Mouse (Mus musculus): Measurements from ENCODE around the gene Acvr1b. TPM values are rescaled to one million over a fixed set of nuclear protein-coding genes. Genes with fewer than 3 reads are reported as not detected.

The Acvr1b gene
- polyA plus RNA-seq, 1 experiment from 2014 or later: 5.4 TPM

DNA sequence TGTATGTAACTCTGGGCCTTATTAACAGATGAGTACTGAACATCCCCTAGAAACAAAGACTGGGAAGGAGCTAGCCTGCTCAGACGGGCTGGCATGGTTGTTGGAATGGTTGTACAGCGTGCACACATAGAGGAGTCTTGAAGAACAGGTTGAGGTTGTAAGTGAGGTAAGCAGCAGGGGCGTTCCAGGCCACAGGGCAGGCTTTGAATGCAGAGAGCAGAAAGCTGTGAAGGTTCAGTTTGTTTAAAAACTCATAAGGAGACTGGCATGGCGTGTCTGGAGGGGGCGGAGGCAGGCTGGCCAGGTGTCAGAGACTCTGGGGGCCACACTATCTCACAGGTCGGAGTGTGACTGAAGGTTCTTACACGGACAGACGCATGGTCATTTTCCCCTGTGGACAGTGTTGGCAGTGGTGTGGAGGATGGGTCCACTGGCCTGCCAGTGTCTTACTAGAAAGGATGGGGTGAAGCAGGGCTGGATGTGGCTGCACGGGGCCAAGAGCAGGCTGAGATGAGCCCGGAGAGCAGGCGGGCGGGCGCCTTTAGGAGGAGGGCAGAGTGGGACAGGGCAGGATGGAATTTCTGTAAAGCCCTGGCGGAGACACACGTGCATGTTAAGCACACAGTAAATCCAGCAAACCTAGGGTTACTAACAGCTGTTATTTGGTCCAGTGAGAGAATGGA lies 23.8 kb downstream of the Acvr1b start:
- Histone ChIP-seq H3K27ac (replicated peaks) (no peak overlapping the region), H3K4me3 (no peak overlapping the region), H3K9me3 (replicated peaks) (no peaks in the 10 kb centered on the region; the same call in 1 of the 2 replicates), H3K36me3 (peaks cover 89% of the 10 kb centered on the region), H3K4me1 (peaks cover 5% of the 10 kb centered on the region), H3K27me3 (ENCODE audit: low read depth, poor library complexity, severe bottlenecking) (no peaks in the 10 kb centered on the region)
- DNase-seq (ENCODE audit: low spot score): no peak
- WGBS: 90% methylated on average over 15 of the region's 15 CpGs

DNA sequence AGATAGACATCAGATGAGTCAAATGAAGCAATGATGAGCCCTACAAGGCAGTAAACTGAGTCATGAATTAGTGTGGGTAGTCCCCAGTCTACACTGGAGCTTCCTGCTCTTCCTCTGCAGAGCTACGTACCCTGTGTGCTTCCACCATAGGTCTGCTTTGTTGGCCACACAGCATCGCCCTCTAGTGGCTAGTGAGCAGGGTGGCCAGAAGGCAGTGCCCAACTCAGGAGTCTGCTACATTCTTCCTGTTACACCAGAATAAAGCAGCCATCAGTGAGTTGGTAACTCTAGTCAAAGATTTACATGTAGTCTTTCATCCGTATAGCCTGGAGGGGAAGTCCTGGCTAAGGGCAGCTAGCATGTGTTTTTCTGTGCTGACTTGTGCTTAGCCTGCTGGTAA lies 24.4 kb downstream of the Acvr1b start:
- Histone ChIP-seq H3K9me3 (replicated peaks) (no peaks in the 10 kb centered on the region; the same call in 1 of the 2 replicates), H3K4me3 (no peak overlapping the region), H3K27ac (replicated peaks) (no peak overlapping the region), H3K4me1 (no peaks in the 10 kb centered on the region; the same call in 1 of the 2 replicates), H3K36me3 (peaks cover 95% of the 10 kb centered on the region), H3K27me3 (ENCODE audit: low read depth, poor library complexity, severe bottlenecking) (no peaks in the 10 kb centered on the region)
- DNase-seq (ENCODE audit: low spot score): peak; percentile 65
- WGBS: 25% methylated on average over 3 of the region's 3 CpGs

GRCm38 (mm10) chr15:101198850-101199249 lies 25.0 kb downstream of the Acvr1b start:
- no peak overlapping the region for H3K27ac ChIP-seq (replicated peaks)
- H3K36me3 ChIP-seq: peaks cover 96% of the 10 kb centered on the region
- DNase-seq (ENCODE audit: low spot score): no peak
- H3K4me3 ChIP-seq: no peak overlapping the region
- H3K4me1 ChIP-seq: no peaks in the 10 kb centered on the region; the same call in 1 of the 2 replicates
- H3K27me3 ChIP-seq (ENCODE audit: low read depth, poor library complexity, severe bottlenecking): no peaks in the 10 kb centered on the region
- 88% methylated on average over 14 of the region's 14 CpGs for WGBS
- no peaks in the 10 kb centered on the region; the same call in 1 of the 2 replicates for H3K9me3 ChIP-seq (replicated peaks)

GRCm38 (mm10) chr15:101200777-101201295 lies 27.0 kb downstream of the Acvr1b start:
- H3K4me1 ChIP-seq: no peaks in the 10 kb centered on the region; the same call in 1 of the 2 replicates
- H3K4me3 ChIP-seq: no peak overlapping the region
- no peaks in the 10 kb centered on the region for H3K27me3 ChIP-seq (ENCODE audit: low read depth, poor library complexity, severe bottlenecking)
- H3K36me3 ChIP-seq: peaks cover 93% of the 10 kb centered on the region
- no peak overlapping the region for H3K27ac ChIP-seq (replicated peaks)
- no peaks in the 10 kb centered on the region; the same call in 1 of the 2 replicates for H3K9me3 ChIP-seq (replicated peaks)
- 95% methylated on average over 9 of the region's 9 CpGs for WGBS
- DNase-seq (ENCODE audit: low spot score): no peak

GRCm38 (mm10) chr15:101201414-101201813 lies 27.5 kb downstream of the Acvr1b start:
- Histone ChIP-seq H3K9me3 (replicated peaks) (no peaks in the 10 kb centered on the region; the same call in 1 of the 2 replicates), H3K4me1 (no peaks in the 10 kb centered on the region; the same call in 1 of the 2 replicates), H3K27ac (replicated peaks) (no peak overlapping the region), H3K4me3 (no peak overlapping the region), H3K27me3 (ENCODE audit: low read depth, poor library complexity, severe bottlenecking) (no peaks in the 10 kb centered on the region), H3K36me3 (peaks cover 93% of the 10 kb centered on the region)
- no peak for DNase-seq (ENCODE audit: low spot score)
- 96% methylated on average over 3 of the region's 3 CpGs for WGBS

DNA sequence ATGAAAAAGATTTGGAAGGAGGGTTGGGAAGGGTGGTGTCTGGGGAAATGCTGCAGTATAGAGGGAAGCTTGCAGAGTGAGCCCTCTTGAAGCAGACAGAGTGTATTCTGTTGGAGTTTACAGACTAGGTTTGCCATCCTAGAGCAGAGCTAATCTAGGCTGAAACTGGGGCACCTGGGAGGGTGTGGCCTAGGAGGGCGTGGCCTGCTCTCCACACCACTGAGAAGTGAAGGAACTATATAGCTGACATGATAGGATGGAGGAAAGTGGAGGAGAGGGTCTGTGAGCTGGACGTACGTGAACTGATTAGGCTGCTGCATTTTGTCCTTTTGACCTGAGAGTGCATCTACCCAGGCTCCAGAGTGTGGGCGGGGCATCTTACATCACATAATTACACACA lies 29.8 kb downstream of the Acvr1b start:
- Histone ChIP-seq H3K4me1 (no peaks in the 10 kb centered on the region), H3K9me3 (replicated peaks) (no peaks in the 10 kb centered on the region; the same call in 1 of the 2 replicates), H3K27me3 (ENCODE audit: low read depth, poor library complexity, severe bottlenecking) (no peaks in the 10 kb centered on the region), H3K27ac (replicated peaks) (no peak overlapping the region), H3K4me3 (no peak overlapping the region), H3K36me3 (peaks cover 96% of the 10 kb centered on the region)
- DNase-seq (ENCODE audit: low spot score): no peak
- WGBS: 87% methylated on average over 4 of the region's 4 CpGs

DNA sequence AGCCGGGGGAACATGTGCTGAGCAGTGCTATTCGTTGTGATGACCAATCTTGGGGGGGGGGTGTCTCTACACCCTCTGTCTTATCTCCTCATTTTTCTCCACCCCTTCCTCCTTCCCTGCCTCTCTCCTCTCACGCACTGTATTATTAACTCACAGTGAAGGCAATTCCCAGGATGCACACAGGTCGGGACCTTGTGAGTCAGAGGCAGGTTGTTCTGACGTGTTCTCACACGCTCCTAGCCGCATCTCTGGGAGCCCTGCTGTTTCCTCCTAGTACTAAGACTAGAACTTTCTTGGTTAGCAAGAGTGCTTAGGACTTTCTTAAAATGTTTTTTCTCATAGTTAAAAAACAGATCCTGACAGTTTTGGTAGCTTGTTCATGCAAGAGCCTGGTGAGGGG lies 30.9 kb downstream of the Acvr1b start:
- Histone ChIP-seq H3K27ac (replicated peaks) (no peak overlapping the region), H3K4me1 (no peaks in the 10 kb centered on the region), H3K27me3 (ENCODE audit: low read depth, poor library complexity, severe bottlenecking) (no peaks in the 10 kb centered on the region), H3K9me3 (replicated peaks) (no peaks in the 10 kb centered on the region; the same call in 1 of the 2 replicates), H3K4me3 (no peak overlapping the region), H3K36me3 (peaks cover 96% of the 10 kb centered on the region)
- no peak for DNase-seq (ENCODE audit: low spot score)
- 89% methylated on average over 7 of the region's 7 CpGs for WGBS

DNA sequence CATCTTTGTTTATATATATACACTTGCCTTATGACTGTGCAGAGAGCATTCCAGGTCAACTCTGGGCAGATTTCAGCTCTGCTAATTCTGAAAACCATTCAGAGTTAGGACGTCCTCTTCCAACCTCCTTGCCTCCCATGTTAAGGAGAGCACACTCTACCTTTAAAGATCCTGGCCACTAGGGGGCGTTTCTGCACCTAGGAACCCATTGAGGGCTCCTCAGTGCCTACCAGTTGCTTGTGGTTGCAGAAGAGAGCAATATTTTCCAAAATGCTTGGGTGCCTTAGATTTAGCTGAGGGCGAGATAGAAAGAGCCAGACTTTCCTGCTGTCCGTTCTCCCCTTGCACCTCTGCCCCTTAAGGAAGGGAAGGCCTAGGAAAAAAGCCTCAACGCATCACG lies 36.4 kb downstream of the Acvr1b start:
- no peaks in the 10 kb centered on the region for H3K27me3 ChIP-seq (ENCODE audit: low read depth, poor library complexity, severe bottlenecking)
- 62% methylated on average over 6 of the region's 6 CpGs for WGBS
- DNase-seq (ENCODE audit: low spot score): peak; percentile 53
- H3K9me3 ChIP-seq (replicated peaks): no peaks in the 10 kb centered on the region
- no peak overlapping the region for H3K4me3 ChIP-seq
- peaks cover 79% of the 10 kb centered on the region for H3K36me3 ChIP-seq
- H3K4me1 ChIP-seq: peaks cover 6% of the 10 kb centered on the region; the same call in 1 of the 2 replicates
- H3K27ac ChIP-seq (replicated peaks): no peak overlapping the region

- no peak overlapping the region for H3K27ac ChIP-seq (replicated peaks)
- 95% methylated on average over 14 of the region's 14 CpGs for WGBS
- H3K36me3 ChIP-seq: peaks cover 73% of the 10 kb centered on the region
- H3K27me3 ChIP-seq (ENCODE audit: low read depth, poor library complexity, severe bottlenecking): no peaks in the 10 kb centered on the region
- no peak overlapping the region for H3K4me3 ChIP-seq
- H3K9me3 ChIP-seq (replicated peaks): no peaks in the 10 kb centered on the region
- no peak for DNase-seq (ENCODE audit: low spot score)
- H3K4me1 ChIP-seq: peaks cover 10% of the 10 kb centered on the region
Measured at GRCm38 (mm10) chr15:101210998-101211613, 37.2 kb downstream of the Acvr1b start.

GRCm38 (mm10) chr15:101212435-101212834 lies 38.6 kb downstream of the Acvr1b start:
- no peak overlapping the region for H3K4me3 ChIP-seq
- H3K27ac ChIP-seq (replicated peaks): no peak overlapping the region
- H3K27me3 ChIP-seq (ENCODE audit: low read depth, poor library complexity, severe bottlenecking): no peaks in the 10 kb centered on the region
- peaks cover 12% of the 10 kb centered on the region for H3K4me1 ChIP-seq
- H3K36me3 ChIP-seq: peaks cover 60% of the 10 kb centered on the region
- H3K9me3 ChIP-seq (replicated peaks): no peaks in the 10 kb centered on the region
- 89% methylated on average over 14 of the region's 14 CpGs for WGBS
- no peak for DNase-seq (ENCODE audit: low spot score)

GRCm38 (mm10) chr15:101215136-101215535 lies 41.3 kb downstream of the Acvr1b start:
- WGBS: 83% methylated on average over 2 of the region's 2 CpGs
- Histone ChIP-seq H3K4me1 (peaks cover 19% of the 10 kb centered on the region), H3K9me3 (replicated peaks) (no peaks in the 10 kb centered on the region), H3K27ac (replicated peaks) (no peak overlapping the region), H3K36me3 (peaks cover 34% of the 10 kb centered on the region), H3K27me3 (ENCODE audit: low read depth, poor library complexity, severe bottlenecking) (no peaks in the 10 kb centered on the region), H3K4me3 (no peak overlapping the region)
- no peak for DNase-seq (ENCODE audit: low spot score)

DNA sequence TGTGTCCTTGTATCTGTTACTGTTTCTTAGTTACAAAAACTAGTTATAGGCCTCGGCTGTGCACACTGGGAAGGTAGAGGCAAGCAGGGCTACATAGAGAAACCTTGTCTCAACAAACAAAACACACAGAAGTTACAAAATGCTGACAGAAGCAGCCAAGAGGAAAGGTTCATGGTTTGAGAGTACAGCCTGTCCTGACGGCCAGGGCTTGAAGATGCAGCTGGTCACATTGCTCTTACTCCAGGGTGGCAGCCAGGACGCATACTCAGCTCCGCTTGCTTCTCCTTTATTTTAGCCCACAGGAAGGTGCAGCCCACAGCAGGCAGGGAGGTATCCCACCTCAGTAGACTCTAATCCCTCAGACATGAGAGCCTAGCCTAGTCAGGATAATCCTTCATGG lies 42.2 kb downstream of the Acvr1b start:
- H3K36me3 ChIP-seq: peaks cover 25% of the 10 kb centered on the region
- no peaks in the 10 kb centered on the region for H3K9me3 ChIP-seq (replicated peaks)
- 71% methylated on average over 4 of the region's 4 CpGs for WGBS
- no peak overlapping the region for H3K27ac ChIP-seq (replicated peaks)
- no peaks in the 10 kb centered on the region for H3K27me3 ChIP-seq (ENCODE audit: low read depth, poor library complexity, severe bottlenecking)
- no peak overlapping the region for H3K4me3 ChIP-seq
- DNase-seq (ENCODE audit: low spot score): no peak
- peaks cover 28% of the 10 kb centered on the region for H3K4me1 ChIP-seq

DNA sequence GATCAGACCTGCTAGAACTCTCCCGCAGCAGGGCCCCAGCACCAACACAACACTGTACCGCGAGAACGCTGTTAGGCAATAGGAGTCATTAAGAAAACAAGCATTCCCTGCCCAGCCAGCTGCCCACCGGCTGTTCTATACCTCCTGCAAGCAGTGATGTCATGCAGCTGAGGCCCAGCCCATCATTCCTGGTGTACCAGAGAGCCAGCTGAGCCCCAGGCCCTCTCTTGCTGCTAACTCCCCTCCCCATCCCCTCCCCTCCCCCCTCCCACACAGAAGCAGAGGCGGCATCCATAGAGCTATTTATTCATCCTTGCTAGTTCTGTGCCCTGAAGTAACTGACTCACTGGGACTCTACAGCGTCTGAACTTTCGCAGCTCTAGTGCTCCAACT lies 47.0 kb downstream of the Acvr1b start:
- Histone ChIP-seq H3K4me1 (peaks cover 64% of the 10 kb centered on the region), H3K36me3 (no peaks in the 10 kb centered on the region), H3K27me3 (ENCODE audit: low read depth, poor library complexity, severe bottlenecking) (peaks cover 37% of the 10 kb centered on the region), H3K9me3 (replicated peaks) (no peaks in the 10 kb centered on the region), H3K27ac (replicated peaks) (peak overlapping the region; percentile 90), H3K4me3 (peak overlapping the region; percentile 78)
- 3% methylated on average over 8 of the region's 8 CpGs for WGBS
- DNase-seq (ENCODE audit: low spot score): peak; percentile 75

Measured in midbrain, embryonic 10.5 days (tissue).